Mouse (Mus musculus): ENCODE results near the gene Brpf3.

Brpf3 gene

GRCm38 (mm10) chr17:28874825-28875224 lies 73.9 kb downstream of the Brpf3 start:
- WGBS, result 41% methylated on average over 7 of the region's 7 CpGs

DNA sequence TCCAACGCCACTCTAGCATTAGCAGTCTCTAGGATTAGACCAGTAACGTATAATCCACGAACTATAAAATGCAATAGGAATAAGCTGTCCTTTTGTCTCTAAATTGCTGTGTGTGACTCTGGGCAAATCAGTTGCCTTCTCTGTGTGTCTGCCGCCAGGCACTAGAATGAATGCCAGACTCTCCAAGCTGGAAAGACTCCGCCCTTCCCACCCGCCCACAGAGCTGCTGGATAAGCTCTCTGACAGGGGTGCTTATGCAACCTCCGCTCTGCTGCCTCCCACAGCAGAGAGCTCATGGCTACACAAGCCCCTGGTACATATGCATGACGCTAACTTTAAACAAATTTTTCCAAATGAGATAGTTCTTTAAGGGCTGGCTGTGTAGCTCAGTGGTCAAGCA lies 74.4 kb downstream of the Brpf3 start:
- WGBS, result 17% methylated on average over 8 of the region's 8 CpGs

DNA sequence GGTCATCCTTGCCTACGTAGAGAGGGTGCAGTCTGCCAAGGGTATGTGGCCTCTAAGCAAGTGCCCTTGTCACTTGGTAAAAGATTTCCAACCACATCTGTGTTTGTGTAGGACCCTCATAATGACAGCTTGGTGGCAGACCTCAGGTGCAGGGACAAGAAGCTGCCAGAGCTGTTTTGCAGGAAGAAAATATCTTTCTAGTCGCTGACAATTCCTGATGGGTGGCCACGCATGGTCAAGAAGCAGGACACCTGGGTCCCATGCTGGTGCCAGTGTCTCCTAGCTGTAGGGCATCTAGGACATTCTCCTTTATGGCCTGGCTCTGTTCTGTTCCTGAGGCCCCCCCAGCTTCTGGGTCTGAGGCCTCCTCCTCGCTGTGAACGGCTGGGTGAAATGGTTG lies 75.4 kb downstream of the Brpf3 start:
- 63% methylated on average over 5 of the region's 5 CpGs for WGBS

DNA sequence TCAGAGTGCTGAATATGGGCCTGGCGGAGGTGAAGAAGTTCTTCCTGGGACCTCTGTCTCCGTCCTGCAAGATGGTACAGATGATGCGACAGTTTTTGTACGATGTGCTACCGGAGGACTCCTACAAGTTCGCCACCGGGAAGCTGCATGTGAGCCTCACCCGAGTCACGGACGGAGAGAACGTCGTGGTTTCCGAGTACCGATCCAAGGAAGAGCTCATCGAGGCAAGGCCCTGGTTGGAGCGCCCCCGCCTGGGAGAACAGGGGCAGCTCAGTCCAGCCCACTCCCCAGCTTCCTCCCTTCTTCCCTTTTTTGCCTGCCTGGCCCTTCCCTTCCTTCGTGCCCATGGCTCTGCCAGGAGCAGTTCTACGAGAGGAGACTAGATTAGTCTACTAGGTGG lies 75.9 kb downstream of the Brpf3 start:
- WGBS, result 30% methylated on average over 19 of the region's 19 CpGs

DNA sequence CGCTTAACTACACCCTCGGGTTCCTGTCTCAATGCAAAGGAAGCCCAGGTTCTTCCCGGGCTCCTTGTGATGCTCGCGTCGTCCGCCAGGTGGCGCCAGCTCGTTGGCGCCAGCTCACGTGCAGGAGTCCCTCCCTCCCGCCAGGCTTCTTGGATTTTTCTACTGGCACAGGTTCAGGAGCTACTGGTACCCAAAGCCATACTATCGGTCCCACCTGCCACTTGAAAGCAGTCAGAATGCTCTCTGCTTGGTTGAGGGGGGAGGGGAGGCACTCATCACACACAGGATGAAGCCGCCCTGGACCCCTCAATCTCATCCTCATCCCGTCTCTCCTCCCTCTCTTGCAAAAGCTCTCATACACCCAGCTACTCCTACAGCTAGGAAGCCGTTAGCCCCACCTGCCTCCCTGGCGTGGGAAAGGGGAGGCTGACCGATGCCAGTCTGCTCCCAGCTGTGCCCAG lies 79.1 kb downstream of the Brpf3 start:
- 6% methylated on average over 18 of the region's 18 CpGs for WGBS

DNA sequence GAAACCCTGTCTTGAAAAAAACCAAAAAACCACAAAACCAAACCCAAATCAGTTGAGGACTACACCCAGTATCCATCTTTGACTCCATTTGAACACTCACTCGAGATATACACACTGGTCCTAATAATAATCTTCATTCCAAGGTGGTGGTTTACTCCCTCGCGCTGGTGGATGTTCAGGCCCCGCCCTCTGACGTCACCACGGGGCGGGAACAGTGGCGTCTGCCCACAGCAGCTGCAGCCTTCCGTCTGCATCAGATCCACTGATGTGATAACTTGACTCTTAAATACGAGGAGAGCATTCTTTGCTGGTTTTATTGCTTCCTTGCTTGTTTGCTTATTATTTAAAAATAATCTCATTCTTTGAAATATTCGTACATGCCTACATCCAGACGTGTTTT lies 81.4 kb downstream of the Brpf3 start:
- 1% methylated on average over 12 of the region's 12 CpGs for WGBS

- WGBS, result 52% methylated on average over 8 of the region's 8 CpGs
Observed at GRCm38 (mm10) chr17:28882810-28883209, 81.9 kb downstream of the Brpf3 start.

- WGBS, result 71% methylated on average over 10 of the region's 10 CpGs
Observed at GRCm38 (mm10) chr17:28883941-28884516, 83.1 kb downstream of the Brpf3 start.

GRCm38 (mm10) chr17:28885231-28885630 lies 84.3 kb downstream of the Brpf3 start:
- 85% methylated on average over 8 of the region's 8 CpGs for WGBS

GRCm38 (mm10) chr17:28886266-28886665 lies 85.4 kb downstream of the Brpf3 start:
- WGBS, result 93% methylated on average over 8 of the region's 8 CpGs

All from cerebral cortex, adult 2 months (tissue).